Mouse (Mus musculus) neural tube, embryonic 15.5 days (tissue): ENCODE data around the gene Thrap3. TPM values are rescaled to one million over a fixed set of nuclear protein-coding genes. Genes with fewer than 3 reads are reported as not detected.
"Not testable (repeated sequence)": the region's sequence is repeated elsewhere in the genome, so short reads cannot be mapped to it uniquely, and the experiment has no call there.

Experiments used
- ATAC-seq: fragments of 200-750 bp; cut with Nextera tagmentation; 2 replicates; pipeline ENCODE4 v1.8.0; 2017; ENCODE audit warnings: mild to moderate bottlenecking, moderate TSS enrichment, moderate library complexity; ENCODE audit not compliant: low FRiP score
- H3K27ac ChIP-seq: fragments of 300-500 bp; sonication (generic); replicated peaks from 2 replicates; pipeline ENCODE4 v1.5.1; 2015; ENCODE audit warnings: mild to moderate bottlenecking, inconsistent platforms
- H3K27me3 ChIP-seq: fragments of 300-500 bp; sonication (generic); replicated peaks from 2 replicates; pipeline ENCODE4 v1.6.1; 2015; ENCODE audit warnings: inconsistent platforms
- H3K36me3 ChIP-seq: fragments of 300-500 bp; sonication (generic); 2 replicates; pipeline ENCODE4 v1.6.1; 2015; ENCODE audit warnings: inconsistent platforms
- H3K4me1 ChIP-seq: fragments of 300-500 bp; sonication (generic); 2 replicates; pipeline ENCODE4 v1.6.1; 2015; ENCODE audit warnings: inconsistent platforms
- H3K4me2 ChIP-seq: fragments of 300-500 bp; sonication (generic); 2 replicates; pipeline ENCODE4 v1.6.1; 2015; ENCODE audit warnings: inconsistent platforms, mild to moderate bottlenecking, moderate library complexity
- H3K4me3 ChIP-seq: fragments of 300-500 bp; sonication (generic); replicated peaks from 2 replicates; pipeline ENCODE4 v1.5.1; 2015; ENCODE audit warnings: mild to moderate bottlenecking, inconsistent platforms
- H3K9ac ChIP-seq: fragments of 300-500 bp; sonication (generic); replicated peaks from 2 replicates; pipeline ENCODE4 v1.6.1; 2015; ENCODE audit warnings: mild to moderate bottlenecking, inconsistent platforms
- H3K9me3 ChIP-seq: fragments of 300-500 bp; sonication (generic); replicated peaks from 2 replicates; pipeline ENCODE4 v1.6.1; 2016; ENCODE audit warnings: inconsistent platforms
- WGBS: fragments of 180-500 bp; shearing (Covaris S2); methylation state at CpG from one replicate; pipeline ENCODE4 v1.1.7; 2015; ENCODE audit warnings: mixed read lengths; 5-methylcytosine and 5-hydroxymethylcytosine counted together
- polyA plus RNA-seq: library from polyadenylated mRNA; unstranded; fragments of >200 nt; fragmentation: Nextera tagmentation; extraction: Ambion mirVana; gene quantifications from 2 replicates; pipeline ENCODE4 v1.2.1, GENCODE M21; 2015

The Thrap3 gene
- polyA plus RNA-seq, 1 experiment from 2014 or later = 127 TPM

DNA sequence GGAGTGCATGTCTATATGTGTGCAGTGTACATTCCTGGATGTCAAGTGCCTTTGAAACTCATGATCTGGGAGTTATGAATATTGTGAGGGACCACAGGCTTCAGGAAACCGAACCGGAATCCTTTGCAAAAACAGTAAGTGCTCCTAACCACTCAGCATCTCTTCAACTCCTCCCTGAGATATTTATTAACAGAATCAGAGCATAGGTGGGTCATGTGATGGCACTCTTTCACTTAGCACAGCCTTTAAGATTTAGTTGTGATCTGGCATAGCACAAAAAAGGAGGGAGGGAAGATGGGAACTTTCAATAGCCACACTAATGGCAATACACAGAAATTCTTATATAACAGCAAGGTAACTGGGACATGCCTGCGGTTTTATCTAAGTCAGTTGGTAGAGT is 15.5 kb downstream of the Thrap3 start:
- H3K9me3 ChIP-seq = no peaks in the 10 kb centered on the region
- H3K27ac ChIP-seq = no peak overlapping the region
- H3K36me3 ChIP-seq = 0 out of 2 replicates have a peak, but pooled peaks cover 7% of the 10 kb centered on the region
- no peak overlapping the region for H3K4me2 ChIP-seq
- H3K27me3 ChIP-seq = no peaks in the 10 kb centered on the region
- H3K9ac ChIP-seq = no peak overlapping the region
- WGBS = 92% methylated on average over 3 of the region's 3 CpGs
- H3K4me1 ChIP-seq = no peaks in the 10 kb centered on the region
- no peak overlapping the region for H3K4me3 ChIP-seq
- no peak for ATAC-seq

DNA sequence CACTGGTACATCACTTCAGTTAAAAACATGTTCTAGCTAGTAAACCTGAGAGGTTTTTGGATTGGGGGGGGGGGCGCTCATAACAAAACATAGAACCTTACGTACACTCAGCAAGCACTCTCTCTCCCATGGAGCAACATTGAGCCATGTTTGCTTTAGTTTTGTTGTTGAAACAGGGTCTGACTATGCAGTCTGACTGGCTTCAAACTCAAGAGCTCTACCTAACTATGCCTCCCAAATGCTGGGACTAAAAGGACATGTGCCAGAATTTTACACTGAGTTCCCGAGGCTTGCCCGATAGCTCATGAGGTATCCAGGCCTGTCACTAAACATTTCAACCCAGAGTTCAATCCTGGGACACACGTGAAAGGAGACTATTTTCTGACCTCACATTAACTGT is 19.5 kb downstream of the Thrap3 start:
- ATAC-seq = no peak
- no peak overlapping the region for H3K4me2 ChIP-seq
- H3K9ac ChIP-seq = no peak overlapping the region
- peaks cover 19% of the 10 kb centered on the region for H3K36me3 ChIP-seq
- no peaks in the 10 kb centered on the region for H3K9me3 ChIP-seq
- H3K4me3 ChIP-seq = no peak overlapping the region
- no peak overlapping the region for H3K27ac ChIP-seq
- no peaks in the 10 kb centered on the region for H3K27me3 ChIP-seq
- no peaks in the 10 kb centered on the region for H3K4me1 ChIP-seq
- 92% methylated on average over 5 of the region's 5 CpGs for WGBS

DNA sequence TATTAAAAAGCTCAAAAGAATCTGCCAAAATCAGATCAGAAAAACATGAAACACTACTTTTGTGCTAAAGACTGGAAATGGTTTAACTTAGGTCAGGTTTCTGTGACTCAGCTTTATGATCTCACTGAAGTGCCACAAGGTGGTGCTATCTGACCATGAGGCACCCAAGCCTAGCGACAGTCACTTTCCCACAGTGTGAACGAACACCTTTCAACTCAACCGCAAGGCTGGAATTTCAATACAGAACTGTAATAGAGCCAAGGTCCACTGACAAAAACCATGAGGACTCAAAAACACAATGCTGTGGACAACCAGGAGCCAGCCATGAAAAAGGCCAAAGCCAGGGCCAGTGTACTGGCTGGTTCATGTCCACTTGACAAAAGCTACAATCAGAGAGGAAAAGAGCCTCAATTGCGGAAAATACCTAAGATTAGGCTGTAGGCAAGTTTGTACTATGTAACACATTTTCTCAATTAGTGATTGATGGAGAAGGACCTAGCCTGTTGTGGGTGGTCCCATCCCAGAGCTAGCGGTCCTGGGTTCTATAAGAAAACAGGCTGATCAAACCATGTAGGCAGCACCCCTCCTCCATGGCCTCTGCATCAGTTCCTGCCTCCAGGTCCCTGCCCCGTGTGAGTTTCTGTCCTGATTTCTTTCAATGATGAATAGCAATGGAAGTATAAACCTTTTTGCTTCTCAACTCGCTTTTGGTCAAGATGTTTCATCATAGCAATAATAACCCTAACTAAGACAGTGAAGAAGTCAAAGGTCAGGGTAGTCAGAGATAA is 21.2 kb downstream of the Thrap3 start:
- no peaks in the 10 kb centered on the region for H3K9me3 ChIP-seq
- no peak overlapping the region for H3K27ac ChIP-seq
- H3K27me3 ChIP-seq = no peaks in the 10 kb centered on the region
- H3K4me1 ChIP-seq = no peaks in the 10 kb centered on the region
- no peak for ATAC-seq
- no peak overlapping the region for H3K4me2 ChIP-seq
- no peak overlapping the region for H3K4me3 ChIP-seq
- no peak overlapping the region for H3K9ac ChIP-seq
- 57% methylated on average over 7 of the region's 7 CpGs for WGBS
- peaks cover 32% of the 10 kb centered on the region for H3K36me3 ChIP-seq

DNA sequence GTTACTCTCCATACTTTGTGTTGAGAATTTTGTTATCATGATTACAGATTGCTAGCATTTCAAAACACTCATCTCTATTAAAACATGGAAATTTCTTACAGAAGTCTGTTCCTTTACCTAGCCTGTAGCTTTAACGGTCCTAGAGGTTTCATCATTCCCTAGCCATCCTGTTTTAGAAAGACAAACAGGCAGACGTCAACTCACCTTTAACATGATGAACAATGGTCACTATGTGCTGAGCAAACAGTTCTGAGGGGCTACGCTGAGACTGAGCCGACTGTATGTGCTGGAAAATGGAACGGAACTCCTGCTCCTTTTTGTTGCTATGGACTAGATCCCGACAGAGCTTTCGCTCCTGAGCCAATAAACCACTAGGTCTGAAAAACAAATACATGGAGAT is 26.6 kb downstream of the Thrap3 start:
- not testable (repeated sequence) for H3K9me3 ChIP-seq, H3K27ac ChIP-seq, H3K9ac ChIP-seq, H3K27me3 ChIP-seq, H3K4me3 ChIP-seq, H3K4me2 ChIP-seq, ATAC-seq, H3K4me1 ChIP-seq
- H3K36me3 ChIP-seq = peaks cover 77% of the 10 kb centered on the region
- WGBS = 93% methylated on average over 7 of the region's 7 CpGs

DNA sequence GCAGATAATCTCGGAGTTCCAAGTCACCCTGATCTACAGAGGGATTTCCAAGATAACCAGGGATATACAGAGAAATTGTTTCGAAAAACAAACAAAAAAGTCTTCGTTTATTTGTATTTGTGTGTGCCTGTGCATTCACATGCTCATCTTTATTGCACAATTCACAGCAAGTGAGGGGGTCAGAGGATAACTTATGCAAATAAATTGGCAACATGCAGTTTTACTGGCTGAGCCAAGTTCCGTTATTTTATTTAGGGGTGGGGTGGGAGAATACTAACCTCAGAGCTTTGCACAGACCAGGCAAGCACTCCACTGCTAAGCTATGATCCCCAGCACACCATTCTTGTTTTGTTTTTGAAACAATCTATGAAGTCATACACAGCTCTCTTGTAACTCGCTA is 28.8 kb downstream of the Thrap3 start:
- Histone ChIP-seq H3K27ac (no peak overlapping the region), H3K4me2 (no peak overlapping the region), H3K9ac (no peak overlapping the region), H3K9me3 (no peaks in the 10 kb centered on the region), H3K4me3 (no peak overlapping the region), H3K27me3 (no peaks in the 10 kb centered on the region), H3K4me1 (no peaks in the 10 kb centered on the region), H3K36me3 (peaks cover 78% of the 10 kb centered on the region)
- 91% methylated on average over 5 of the region's 5 CpGs for WGBS
- no peak for ATAC-seq

DNA sequence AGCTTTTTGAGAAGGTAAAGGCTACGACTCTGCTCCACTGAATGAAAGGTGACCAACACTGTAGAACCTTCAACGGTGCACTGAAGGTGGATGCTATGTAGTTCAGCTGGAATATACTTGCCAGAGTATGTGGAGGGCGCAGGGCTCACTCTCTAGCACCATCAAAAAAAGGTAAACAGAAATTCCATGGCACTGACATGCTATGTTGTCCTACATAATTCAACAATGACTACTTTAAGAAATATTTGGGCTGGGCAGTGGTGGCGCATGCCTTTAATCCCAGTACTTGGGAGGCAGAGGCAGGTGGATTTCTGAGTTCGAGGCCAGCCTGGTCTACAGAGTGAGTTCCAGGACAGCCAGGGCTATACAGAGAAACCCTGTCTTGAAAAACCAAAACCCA is 31.8 kb downstream of the Thrap3 start:
- not testable (repeated sequence) for H3K27me3 ChIP-seq, H3K27ac ChIP-seq, ATAC-seq, H3K4me3 ChIP-seq, H3K4me2 ChIP-seq, H3K9ac ChIP-seq, H3K4me1 ChIP-seq, H3K9me3 ChIP-seq
- WGBS = 96% methylated on average over 5 of the region's 5 CpGs
- peaks cover 85% of the 10 kb centered on the region for H3K36me3 ChIP-seq

DNA sequence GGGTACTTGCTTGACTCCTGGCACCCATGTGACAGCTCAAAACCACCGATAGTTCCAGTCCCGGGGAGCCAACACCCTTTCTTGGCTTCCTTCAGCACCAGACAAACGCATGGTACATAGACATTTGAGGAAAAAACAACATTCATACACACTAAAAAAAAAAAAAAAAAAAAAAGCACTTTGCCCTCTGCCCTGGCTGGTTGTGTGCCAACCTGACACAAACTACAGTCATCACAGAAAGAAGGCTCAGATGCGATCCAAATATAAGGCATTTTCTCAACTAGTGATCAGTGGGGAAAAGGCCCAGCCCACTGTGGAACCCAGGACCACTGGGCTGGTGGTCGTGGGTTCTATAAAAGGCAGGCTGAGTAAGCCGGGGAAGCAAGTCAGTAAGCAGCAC is 33.7 kb downstream of the Thrap3 start:
- ATAC-seq = no peak
- Histone ChIP-seq H3K4me1 (no peaks in the 10 kb centered on the region), H3K27ac (no peak overlapping the region), H3K9ac (no peak overlapping the region), H3K9me3 (no peaks in the 10 kb centered on the region), H3K4me3 (no peak overlapping the region), H3K36me3 (peaks cover 70% of the 10 kb centered on the region), H3K4me2 (no peak overlapping the region), H3K27me3 (no peaks in the 10 kb centered on the region)
- 93% methylated on average over 6 of the region's 6 CpGs for WGBS

DNA sequence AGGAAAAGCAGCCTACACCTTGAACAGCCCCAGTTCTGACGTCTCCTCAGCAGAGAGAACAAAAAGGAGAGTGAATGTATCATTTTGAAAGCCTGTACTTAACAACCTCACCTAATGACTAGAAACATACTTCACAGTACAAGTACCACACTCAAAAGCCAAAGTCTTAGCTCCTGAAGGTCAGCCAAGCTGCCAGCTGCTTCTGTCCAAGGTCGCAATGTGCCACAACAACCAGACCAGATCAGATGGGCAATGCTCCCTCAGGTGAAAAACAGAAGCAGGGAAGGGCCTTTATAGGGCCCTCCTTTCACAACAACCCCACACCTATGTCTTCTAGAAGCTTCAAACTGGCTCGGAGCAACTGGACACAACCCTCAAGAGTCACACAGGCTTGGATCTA is 36.5 kb downstream of the Thrap3 start:
- peaks cover 50% of the 10 kb centered on the region for H3K36me3 ChIP-seq
- ATAC-seq = no peak
- no peak overlapping the region; the same call in 1 of the 2 replicates for H3K9ac ChIP-seq
- no peak overlapping the region for H3K27ac ChIP-seq
- no peaks in the 10 kb centered on the region for H3K9me3 ChIP-seq
- H3K27me3 ChIP-seq = no peaks in the 10 kb centered on the region
- no peak overlapping the region for H3K4me3 ChIP-seq
- WGBS = 70% methylated on average over 3 of the region's 3 CpGs
- peaks cover 16% of the 10 kb centered on the region for H3K4me1 ChIP-seq
- H3K4me2 ChIP-seq = no peak overlapping the region

DNA sequence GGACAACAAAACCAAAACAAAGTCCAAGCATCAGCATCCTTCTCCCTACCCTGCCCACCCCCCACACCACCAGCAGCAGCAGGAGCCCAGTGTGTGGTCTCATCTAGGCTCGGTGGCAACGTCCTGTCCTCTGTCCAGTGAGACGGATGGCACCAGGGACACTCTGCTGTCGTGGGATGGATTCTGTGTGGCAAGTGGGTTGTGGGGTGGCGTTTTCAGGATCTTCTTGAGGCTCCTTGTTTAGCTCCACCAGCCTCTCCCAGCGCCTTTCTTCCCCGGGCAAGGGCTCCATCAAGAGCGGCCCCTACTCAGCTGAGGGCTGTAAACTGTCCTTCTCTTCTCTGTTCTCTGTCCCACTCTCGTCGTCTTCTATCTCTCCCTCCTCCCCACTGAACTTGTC is 37.5 kb downstream of the Thrap3 start:
- not testable (repeated sequence) for H3K27me3 ChIP-seq, H3K4me2 ChIP-seq, H3K9ac ChIP-seq, H3K27ac ChIP-seq, ATAC-seq, H3K9me3 ChIP-seq, H3K4me3 ChIP-seq
- 64% methylated on average over 10 of the region's 10 CpGs for WGBS
- Histone ChIP-seq H3K36me3 (peaks cover 42% of the 10 kb centered on the region), H3K4me1 (peaks cover 16% of the 10 kb centered on the region)

DNA sequence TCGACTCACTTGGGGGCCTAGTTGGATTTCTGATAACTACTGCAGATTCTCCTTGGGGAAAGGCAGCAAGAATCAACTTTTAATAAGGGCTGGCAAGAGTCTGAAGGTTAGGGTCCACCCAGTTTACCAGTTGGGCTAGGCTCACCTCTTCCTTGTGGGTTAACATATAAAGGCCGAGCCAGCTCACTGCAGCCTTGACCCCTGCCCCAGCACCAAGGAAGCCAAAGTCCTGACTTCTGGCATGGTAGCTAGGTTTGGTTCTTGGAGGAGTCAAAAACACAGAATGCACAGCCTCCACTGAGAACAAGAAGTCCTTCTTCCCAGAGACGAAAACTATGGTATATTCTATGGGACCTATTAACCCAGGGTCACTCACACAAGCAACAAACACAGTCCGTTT is 38.9 kb downstream of the Thrap3 start:
- Histone ChIP-seq H3K27ac (no peak overlapping the region), H3K9ac (no peak overlapping the region), H3K36me3 (peaks cover 29% of the 10 kb centered on the region), H3K4me3 (0 out of 2 replicates have a peak overlapping the region, but pooled peaks have one; percentile 59), H3K27me3 (no peaks in the 10 kb centered on the region), H3K9me3 (no peaks in the 10 kb centered on the region), H3K4me1 (peaks cover 16% of the 10 kb centered on the region), H3K4me2 (peak overlapping the region; percentile 100; the same call in 1 of the 2 replicates)
- 67% methylated on average over 4 of the region's 4 CpGs for WGBS
- ATAC-seq = no peak

DNA sequence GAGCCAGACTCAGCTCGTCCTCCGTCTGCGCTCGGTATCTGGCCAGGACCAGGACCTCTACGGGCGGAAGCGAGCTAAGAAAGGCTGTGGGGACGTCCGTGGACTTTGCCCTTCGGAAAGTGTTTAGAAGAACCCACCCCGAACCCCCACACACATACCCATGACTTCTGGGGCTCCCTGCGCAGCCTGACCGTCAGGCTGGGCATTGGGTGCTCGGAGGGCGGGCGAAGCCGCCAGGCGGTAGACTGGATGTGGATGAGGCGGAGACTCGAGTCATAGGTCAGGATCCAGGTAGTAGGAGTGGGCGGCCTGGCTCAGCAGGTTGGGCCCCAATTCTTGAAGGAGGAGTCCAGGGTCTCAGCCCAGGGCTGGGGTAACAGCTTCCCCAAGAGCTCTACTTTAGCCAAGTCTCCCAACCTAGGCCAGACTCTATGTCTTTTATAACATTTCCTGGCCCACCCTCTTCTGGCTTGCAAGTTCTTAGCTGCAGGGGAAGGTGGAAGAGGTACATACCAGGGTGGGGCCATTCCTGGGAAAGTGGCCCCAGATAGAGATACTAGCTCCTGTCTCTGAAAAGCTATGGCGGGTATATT is 39.4 kb downstream of the Thrap3 start, which contains the start of gene Sh3d21:
TSS of gene Sh3d21 (minus strand) at position 425 of the 593 bp plus-strand sequence.
- Histone ChIP-seq H3K9ac (peak within 1 kb of the TSS; percentile 73), H3K36me3 (peaks cover 24% of the 10 kb centered on the region), H3K4me2 (peak within 1 kb of the TSS; percentile 100), H3K27me3 (no peaks in the 10 kb centered on the region), H3K27ac (0 out of 2 replicates have a peak within 1 kb of the TSS, but pooled peaks have one; percentile 23), H3K4me3 (peak within 1 kb of the TSS; percentile 59), H3K9me3 (no peaks in the 10 kb centered on the region), H3K4me1 (peaks cover 16% of the 10 kb centered on the region)
- 0 out of 2 replicates have a peak, but pooled peaks have one; percentile 25 for ATAC-seq
- 9% methylated on average over 22 of the region's 22 CpGs for WGBS

DNA sequence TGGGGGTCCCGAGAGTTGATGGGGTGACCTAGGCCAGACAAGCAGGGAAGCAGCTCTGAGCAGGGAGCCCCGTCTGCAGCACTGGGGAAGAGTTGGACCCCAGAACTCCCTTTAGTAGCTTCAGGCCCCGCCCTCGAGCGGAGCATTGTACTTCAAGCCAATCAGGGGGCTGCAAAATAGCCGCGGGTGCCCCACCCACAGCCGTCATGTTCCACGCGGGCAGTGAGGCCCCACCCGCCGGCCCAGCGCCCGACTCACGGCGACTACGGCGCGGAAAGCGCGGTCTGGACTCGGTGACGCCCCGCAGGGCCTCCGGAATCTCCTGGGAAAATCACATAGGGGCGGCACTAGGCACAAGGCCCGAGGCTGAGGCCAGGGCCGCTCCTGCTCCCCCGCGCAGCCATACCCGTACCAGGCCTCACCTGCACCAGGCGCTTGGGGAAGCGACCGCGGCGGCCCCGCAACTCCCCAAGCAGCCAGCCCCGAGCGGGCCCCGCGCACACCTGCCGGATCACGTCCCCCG is 40.0 kb downstream of the Thrap3 start:
- H3K27ac ChIP-seq = 0 out of 2 replicates have a peak overlapping the region, but pooled peaks have one; percentile 23
- peaks cover 19% of the 10 kb centered on the region for H3K36me3 ChIP-seq
- WGBS = under 1% methylated on average over 39 of the region's 44 CpGs
- peak overlapping the region; percentile 73 for H3K9ac ChIP-seq
- no peaks in the 10 kb centered on the region for H3K27me3 ChIP-seq
- peak overlapping the region; percentile 100 for H3K4me2 ChIP-seq
- peak; percentile 93 for ATAC-seq
- no peaks in the 10 kb centered on the region for H3K9me3 ChIP-seq
- peaks cover 16% of the 10 kb centered on the region for H3K4me1 ChIP-seq
- peak overlapping the region; percentile 59 for H3K4me3 ChIP-seq
